Mouse (Mus musculus): ENCODE measurements at regions not wholly inside any gene's neighbourhood (a gene's known extent, or its start where the extent isn't known, plus 50 kb on each side); places are given as distances from the start of the nearest gene placed in this dataset.

- TF ChIP-seq POLR2A (IDR thresholded peaks at IDR 0.05; ENCODE audit: extremely low read depth, insufficient read depth, low read length) (no peak), CTCF (IDR thresholded peaks at IDR 0.05; ENCODE audit: low read depth, low read length) (no peak)
Measured at GRCm38 (mm10) chr6:6325516-6325915, 108.5 kb upstream of the Slc25a13 start.
